Mouse (Mus musculus): ENCODE measurements around the gene Slc25a19.
A peak's percentile ranks its signal among the peaks of the same experiment; 100 is the strongest.
"Not testable (repeated sequence)": the region's sequence is repeated elsewhere in the genome, so short reads cannot be mapped to it uniquely, and the experiment has no call there.

Gene Slc25a19

GRCm38 (mm10) chr11:115627705-115628464 is at the start of gene Slc25a19:
Slc25a19 (minus strand) TSS chr11:115628295.
- peak; percentile 99 for DNase-seq

- DNase-seq = no peak
These were observed 49.4 kb upstream of the Slc25a19 start for GRCm38 (mm10) chr11:115677511-115677910.

GRCm38 (mm10) chr11:115676738-115677137 is 48.6 kb upstream of the Slc25a19 start:
- DNase-seq = no peak

GRCm38 (mm10) chr11:115674235-115674865 is 46.3 kb upstream of the Slc25a19 start:
- DNase-seq = no peak

GRCm38 (mm10) chr11:115673471-115674234 is 45.6 kb upstream of the Slc25a19 start:
- no peak for DNase-seq

GRCm38 (mm10) chr11:115672226-115672987 is 44.3 kb upstream of the Slc25a19 start:
- no peak for DNase-seq

GRCm38 (mm10) chr11:115670451-115671050 is 42.5 kb upstream of the Slc25a19 start:
- DNase-seq = peak; percentile 53

- DNase-seq = no peak
These were observed 35.7 kb upstream of the Slc25a19 start for GRCm38 (mm10) chr11:115663676-115664335.

- DNase-seq = no peak
These were observed 32.3 kb upstream of the Slc25a19 start for GRCm38 (mm10) chr11:115660376-115660775.

GRCm38 (mm10) chr11:115658521-115658920 is 30.4 kb upstream of the Slc25a19 start:
- no peak for DNase-seq

GRCm38 (mm10) chr11:115654128-115654527 is 26.0 kb upstream of the Slc25a19 start:
- DNase-seq = no peak

GRCm38 (mm10) chr11:115653194-115653593 is 25.1 kb upstream of the Slc25a19 start:
- DNase-seq = no peak

- no peak for DNase-seq
These were observed 23.6 kb upstream of the Slc25a19 start for GRCm38 (mm10) chr11:115651680-115652079.

GRCm38 (mm10) chr11:115649706-115650105 is 21.6 kb upstream of the Slc25a19 start:
- no peak for DNase-seq

GRCm38 (mm10) chr11:115647459-115647858 is 19.4 kb upstream of the Slc25a19 start:
- peak; percentile 34 for DNase-seq

- DNase-seq = no peak
These were observed 18.3 kb upstream of the Slc25a19 start for GRCm38 (mm10) chr11:115646439-115646838.

- not testable (repeated sequence) for DNase-seq
These were observed 17.4 kb upstream of the Slc25a19 start for GRCm38 (mm10) chr11:115645498-115645897.

- DNase-seq = no peak
These were observed 16.2 kb upstream of the Slc25a19 start for GRCm38 (mm10) chr11:115644308-115644707.

GRCm38 (mm10) chr11:115643265-115643664 is 15.2 kb upstream of the Slc25a19 start:
- DNase-seq = no peak

- DNase-seq = no peak
These were observed 14.6 kb upstream of the Slc25a19 start for GRCm38 (mm10) chr11:115642705-115643104.

GRCm38 (mm10) chr11:115641664-115642036 is 13.6 kb upstream of the Slc25a19 start:
- no peak for DNase-seq

All from kidney, adult 18-20 months (tissue).